Mouse (Mus musculus) T-cell, adult 2 months (primary cell): ENCODE measurements around the gene Rftn1.

Experiments used
- DNase-seq: peaks from one replicate; pipeline ENCODE4 v3.0.0; 2022; ENCODE audit warnings: low spot score

The Rftn1 gene

DNA sequence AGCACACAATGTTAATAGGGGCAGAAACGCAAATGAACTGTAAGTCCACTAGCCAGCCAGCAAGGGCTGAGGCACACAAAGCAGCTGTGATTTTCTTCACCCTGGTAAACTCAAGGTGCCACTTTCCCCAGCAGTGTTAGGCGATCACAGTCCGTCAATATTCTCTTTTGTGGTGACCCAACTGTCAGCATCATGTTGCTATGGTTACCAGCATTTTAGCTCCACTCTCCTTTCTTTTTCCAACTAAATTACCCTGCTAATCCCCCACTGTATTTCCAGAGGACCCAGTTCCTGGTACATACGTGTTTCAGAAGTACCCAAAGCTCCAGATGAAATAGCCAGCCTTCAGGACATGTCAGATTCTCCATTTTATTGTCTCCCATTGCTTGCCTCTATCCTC lies 169.1 kb downstream of the Rftn1 start:
- no peak for DNase-seq

DNA sequence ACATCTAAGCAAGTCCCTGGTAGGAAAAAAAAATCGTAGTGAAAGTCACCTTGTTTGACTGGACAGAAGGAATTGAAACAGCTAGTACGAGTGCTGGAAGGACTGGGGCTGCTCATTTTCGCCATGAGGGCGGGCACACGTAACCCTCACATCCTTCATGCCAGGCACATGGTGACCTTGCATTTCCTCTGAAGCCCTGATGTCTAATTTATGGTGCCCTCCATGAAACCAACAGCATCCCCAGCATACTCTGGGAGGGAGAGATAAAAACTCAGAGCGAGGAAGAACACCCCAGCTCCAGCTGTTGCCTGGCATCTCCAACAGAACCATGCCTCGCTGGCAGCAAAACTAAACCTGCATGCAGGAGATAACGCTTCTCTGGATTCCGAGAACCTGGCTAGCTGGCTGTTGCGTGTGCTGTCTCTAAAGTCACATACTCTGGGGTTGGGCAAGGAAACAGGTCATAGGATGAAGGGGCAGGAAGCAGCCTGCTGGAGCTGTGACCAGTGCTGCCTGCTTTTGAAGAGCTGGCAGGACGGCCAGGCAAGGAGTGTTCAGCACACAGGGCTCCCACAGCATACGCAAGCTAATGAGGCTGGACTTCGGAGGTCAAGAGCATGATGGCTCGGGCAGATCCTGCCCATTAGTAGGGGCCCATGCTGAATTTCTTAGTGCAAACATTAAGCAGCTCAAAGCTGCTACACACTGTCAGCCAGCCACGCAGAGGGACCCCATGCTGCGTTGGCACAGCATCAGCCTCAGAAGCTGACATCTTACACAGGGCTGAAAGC lies 170.1 kb downstream of the Rftn1 start:
- no peak for DNase-seq

DNA sequence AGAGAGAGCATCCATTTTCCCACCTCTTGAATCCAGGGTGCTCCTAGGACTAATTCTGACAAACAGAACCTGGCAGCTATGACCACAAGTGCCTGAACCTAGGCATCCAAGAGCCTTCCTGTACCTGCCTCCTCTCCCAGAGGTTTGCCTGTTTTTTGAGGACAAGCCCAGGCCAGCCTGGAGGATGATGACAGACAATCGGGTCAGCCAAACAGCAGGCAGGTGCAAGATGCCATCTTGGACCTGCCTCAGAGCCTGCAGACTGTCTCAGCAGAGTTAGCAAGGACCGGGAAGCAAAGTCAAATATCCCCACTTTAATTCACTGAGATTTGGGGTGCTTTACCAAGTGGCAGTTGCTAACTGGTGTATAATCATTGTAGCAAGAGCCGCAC lies 170.7 kb downstream of the Rftn1 start:
- DNase-seq, result no peak

DNA sequence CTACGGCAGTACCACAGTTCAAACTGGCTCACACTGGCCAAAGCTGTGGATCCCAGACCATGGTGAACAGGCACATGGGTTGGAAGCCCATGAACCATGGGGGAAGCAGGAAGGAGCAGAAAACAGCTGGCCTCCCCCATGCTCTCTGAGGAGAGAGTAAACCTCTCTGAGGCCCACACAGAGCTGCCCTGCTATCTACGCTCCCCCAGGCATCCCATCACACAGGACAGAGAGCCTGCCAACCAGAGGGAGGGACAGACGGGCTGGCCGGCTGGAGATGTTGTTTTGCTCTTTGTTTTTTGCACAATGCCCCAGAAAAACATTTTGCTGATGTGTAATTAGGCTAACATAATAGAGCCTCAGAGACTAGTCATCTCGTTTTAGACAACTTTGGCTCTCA lies 171.4 kb downstream of the Rftn1 start:
- no peak for DNase-seq

DNA sequence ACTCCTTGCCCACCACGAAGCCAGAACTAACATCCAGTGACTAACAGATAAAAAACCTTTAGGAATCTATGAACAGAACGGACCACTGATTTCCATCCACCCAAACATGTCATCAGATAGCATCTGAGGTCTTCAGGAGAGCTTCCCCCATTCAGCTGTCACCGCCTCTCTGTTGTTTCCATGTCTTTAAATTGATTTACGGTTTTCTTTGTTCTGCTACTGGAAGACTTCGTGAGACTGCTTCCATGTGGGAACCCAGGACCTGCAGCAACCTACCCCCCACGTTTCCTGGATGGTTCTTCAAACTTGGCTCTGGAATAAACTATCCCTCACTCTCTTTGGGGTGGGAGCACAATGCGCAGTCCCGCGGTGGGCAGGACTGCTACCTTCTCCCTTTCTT lies 175.8 kb downstream of the Rftn1 start:
- no peak for DNase-seq

- DNase-seq, result no peak
These were observed 176.6 kb downstream of the Rftn1 start for GRCm38 (mm10) chr17:50013848-50014247.

GRCm38 (mm10) chr17:50010096-50010495 lies 180.4 kb downstream of the Rftn1 start:
- no peak for DNase-seq

- no peak for DNase-seq
These were observed 183.6 kb downstream of the Rftn1 start for GRCm38 (mm10) chr17:50006721-50007351.

DNA sequence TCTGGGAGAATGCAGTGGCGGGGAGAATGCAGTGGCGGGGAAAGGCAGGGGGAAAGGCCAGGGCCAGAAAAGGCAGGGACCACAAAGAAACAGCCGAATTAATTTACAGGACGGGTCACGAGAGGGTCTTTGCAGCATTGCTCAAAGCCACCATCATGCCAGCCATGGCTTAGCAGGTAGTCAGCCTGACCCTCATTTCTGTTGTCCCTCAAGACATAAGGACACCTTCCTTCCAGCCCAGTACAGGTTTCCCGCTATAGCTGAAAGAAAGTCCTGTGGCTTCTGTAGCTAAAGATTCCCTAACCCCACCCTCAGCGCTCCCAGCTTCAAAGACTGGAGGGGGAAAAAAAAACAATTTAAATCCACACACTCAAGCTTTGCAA lies 184.1 kb downstream of the Rftn1 start:
- DNase-seq, result no peak

DNA sequence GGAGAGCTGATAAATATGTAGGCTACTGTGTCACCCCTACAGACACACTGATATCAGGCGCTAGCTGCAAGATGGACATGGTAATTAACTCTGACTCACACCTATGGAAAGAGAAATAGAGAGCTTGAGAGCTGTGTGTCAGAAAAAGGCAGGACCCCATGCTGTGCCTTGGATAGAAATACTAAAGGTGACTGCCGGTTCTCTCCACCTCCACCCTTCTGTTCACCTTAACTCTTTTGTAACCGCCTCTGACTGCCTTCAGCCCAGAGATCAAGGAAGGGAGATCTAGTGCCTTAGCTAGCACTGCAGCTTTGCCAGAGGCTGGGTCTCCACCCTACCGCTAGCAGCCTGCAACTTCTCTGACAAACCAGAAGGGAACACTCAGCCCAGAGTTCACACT lies 187.3 kb downstream of the Rftn1 start:
- no peak for DNase-seq

DNA sequence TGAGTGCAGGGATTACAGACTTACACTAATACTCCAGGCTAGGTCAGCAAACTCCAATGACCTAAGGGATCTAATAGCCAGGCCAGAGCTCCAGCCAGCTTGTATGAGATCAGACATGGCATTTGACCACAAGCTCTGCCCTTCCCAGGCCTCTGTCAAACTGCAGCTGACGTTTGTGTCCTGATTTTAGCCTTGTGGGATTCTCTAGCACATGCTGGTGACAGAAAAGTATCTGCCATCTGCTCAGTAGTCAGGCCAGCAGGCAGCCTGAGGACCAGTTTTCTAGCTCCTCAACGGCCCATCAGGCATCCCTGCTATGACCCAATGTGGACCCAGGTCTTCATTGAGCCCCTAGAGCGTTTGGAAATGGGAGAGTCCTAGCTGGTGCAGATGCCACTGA lies 188.3 kb downstream of the Rftn1 start:
- no peak for DNase-seq

- DNase-seq, result no peak
These were observed 188.7 kb downstream of the Rftn1 start for GRCm38 (mm10) chr17:50001754-50002153.

DNA sequence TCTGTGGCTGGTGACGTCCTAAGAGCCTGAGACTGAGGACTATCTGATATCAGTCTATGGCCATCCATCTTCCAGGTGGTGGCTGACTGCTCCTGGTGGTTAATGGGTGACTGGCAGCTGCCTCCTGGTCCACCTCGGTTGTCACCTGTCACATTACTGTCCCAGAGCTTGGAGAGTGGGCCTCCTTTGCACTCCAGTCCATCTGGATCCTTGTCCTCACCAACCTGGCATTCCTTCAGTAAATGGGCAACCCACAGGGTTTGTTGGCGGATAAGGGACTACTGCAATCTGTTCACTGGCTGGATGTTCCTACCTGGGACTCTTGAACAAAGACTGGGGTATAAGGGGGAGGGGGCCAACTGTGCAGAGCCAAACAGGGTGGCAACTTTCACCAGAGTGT lies 189.9 kb downstream of the Rftn1 start:
- DNase-seq, result no peak

DNA sequence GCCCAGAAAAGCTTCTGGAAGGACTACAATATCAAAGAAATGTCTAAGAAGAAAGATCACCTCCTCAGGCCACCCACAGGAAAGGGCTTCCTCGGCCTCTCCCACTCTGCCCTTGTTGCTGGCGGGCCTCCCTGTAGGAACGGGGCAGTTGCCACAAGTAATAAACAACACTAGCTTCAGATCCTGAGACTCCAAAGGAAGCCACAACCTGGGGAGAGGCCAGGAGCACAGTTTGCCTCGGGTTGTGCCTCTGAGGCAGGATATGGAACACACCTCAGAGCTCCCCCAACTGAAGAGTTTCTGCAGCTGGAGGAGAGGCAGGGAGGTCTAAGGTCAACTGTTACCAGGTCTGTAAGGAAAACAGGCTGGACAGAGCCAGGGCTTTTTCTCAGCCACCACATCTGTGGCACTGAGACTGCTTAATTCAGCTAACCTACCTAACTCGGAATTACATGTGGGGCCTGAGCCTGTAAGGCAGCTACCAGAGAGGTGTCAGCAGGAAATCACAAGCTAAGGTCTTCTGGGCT lies 193.8 kb downstream of the Rftn1 start:
- DNase-seq, result no peak

DNA sequence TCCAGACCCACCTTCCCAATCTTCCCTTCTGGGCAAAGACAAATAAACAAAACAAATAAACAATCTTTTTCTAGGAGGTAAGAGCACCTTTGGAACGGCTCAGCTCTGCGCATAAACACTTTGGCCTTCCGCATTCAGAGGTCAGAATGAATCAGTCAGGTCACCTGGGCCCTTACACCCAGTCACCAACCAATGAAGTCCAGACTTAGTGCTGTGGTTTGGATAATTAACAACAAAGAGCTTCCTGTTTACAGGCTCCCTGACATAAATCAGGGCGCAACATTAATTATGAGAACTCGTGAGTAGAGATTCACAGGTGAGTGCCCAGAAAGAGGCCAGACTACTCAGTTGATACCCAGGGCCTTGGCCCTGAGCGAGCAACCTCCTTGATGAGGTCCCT lies 194.4 kb downstream of the Rftn1 start:
- DNase-seq, result no peak

GRCm38 (mm10) chr17:49995226-49995625 lies 195.2 kb downstream of the Rftn1 start:
- no peak for DNase-seq

DNA sequence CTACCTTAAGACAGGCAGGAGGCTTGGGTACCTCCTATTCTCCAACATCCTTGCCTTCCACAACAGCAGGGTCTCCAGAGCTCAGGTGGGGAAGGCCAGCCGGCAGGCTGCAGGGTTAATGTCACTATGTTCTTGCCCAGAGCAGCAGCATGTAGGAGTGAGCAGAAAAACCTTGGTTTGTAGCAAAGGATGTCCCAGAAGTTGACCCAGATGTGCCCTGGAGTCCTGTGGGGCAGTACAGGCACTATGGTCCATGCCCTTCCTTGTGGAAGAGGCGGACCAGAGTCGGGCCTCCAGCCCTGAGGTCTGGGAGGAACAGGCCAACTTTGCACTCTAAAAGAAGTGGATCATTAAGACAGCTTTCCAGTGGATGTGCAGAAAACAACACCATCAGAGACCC lies 196.8 kb downstream of the Rftn1 start:
- DNase-seq, result no peak

- DNase-seq, result no peak
These were observed 197.6 kb downstream of the Rftn1 start for GRCm38 (mm10) chr17:49992625-49993603.

GRCm38 (mm10) chr17:49989583-49989982 lies 200.9 kb downstream of the Rftn1 start:
- no peak for DNase-seq

- no peak for DNase-seq
These were observed 203.4 kb downstream of the Rftn1 start for GRCm38 (mm10) chr17:49987095-49987494.

- DNase-seq, result no peak
These were observed 207.0 kb downstream of the Rftn1 start for GRCm38 (mm10) chr17:49983478-49983877.

- DNase-seq, result no peak
These were observed 207.7 kb downstream of the Rftn1 start for GRCm38 (mm10) chr17:49982611-49983390.
